Mouse (Mus musculus): ENCODE measurements around the gene Cacna1g. TPM values are rescaled to one million over a fixed set of nuclear protein-coding genes. Genes with fewer than 3 reads are reported as not detected.
A peak's percentile ranks its signal among the peaks of the same experiment; 100 is the strongest.
"Not testable (repeated sequence)": the region's sequence is repeated elsewhere in the genome, so short reads cannot be mapped to it uniquely, and the experiment has no call there.

The Cacna1g gene
- total and polyA plus RNA-seq, 3 experiments: 0.61 to 3.5 (median 0.69) TPM

DNA sequence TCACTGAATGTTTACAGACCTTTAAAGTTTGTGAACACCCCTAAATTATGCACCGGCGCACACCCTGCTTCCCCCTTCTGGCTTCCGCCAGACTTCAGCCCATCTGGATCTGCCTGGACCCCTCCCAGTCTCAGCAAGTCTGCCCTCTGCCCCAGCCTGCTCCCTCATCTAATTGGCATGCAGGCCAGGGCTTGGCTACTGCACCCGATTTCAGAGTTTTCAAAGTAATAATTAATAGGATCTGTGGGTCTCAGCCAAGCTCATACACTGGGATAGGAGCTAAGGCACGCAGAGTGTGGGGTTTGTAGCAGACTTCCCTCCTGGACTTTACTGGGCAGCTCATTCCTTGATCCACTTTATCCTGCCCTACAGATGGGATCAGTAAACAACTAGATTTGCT lies 69.8 kb downstream of the Cacna1g start:
- peak; percentile 14 for DNase-seq

DNA sequence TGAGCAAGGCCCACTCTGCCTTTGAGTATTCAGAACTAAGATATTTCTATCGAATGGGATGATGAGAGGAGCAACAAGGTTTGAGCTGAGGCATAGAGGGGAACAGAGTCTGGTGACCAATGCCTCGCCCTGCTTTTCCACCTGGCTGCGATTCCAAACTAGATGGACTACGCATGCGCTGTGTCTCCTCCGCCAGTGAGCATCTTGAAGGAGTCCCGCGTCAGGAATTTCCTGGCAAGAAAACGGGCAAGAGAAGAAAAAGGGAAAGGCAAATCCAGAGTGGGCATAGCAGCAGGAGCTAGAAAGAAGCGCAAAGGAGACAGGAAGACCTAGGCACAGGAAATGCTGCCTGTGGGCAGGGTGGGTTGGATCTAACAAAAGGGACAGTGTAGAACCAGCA lies 70.2 kb downstream of the Cacna1g start:
- DNase-seq: no peak

DNA sequence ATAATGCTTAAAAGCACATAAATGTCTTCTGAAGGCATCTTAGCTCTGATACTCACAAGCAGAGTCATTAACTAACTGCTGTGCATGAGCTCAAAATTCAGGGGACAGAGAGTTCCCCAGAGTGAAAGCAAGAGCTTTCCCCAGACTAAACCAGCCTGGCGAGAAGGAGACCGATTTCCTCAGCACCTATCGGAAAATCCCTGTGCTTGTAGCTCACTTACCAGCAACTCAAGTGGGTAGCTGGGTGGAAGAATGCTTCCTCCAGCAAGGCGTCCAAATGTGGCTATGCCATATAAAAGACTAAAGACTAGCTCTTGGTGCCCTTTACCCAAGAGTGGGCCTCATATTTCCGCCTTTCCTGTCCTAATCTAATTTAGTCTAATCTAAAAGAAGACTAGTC lies 71.3 kb downstream of the Cacna1g start:
- no peak for DNase-seq

DNA sequence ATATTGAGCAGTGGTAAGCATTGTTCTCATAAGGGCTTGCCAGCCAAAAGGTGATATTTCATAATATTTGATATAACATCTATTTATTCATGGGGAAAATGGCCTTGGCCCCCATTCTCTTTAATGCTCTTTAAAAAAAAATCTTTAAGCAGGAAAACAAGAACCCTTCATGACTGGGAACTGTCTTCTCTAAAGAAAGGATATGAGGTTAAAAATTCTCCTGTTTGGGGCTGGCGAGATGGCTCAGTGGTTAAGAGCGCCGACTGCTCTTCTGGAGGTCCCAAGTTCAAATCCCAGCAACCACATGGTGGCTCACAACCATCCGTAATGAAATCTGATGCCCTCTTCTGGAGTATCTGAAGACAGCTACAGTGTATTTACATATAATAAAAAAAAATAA lies 72.0 kb downstream of the Cacna1g start:
- DNase-seq: not testable (repeated sequence)

DNA sequence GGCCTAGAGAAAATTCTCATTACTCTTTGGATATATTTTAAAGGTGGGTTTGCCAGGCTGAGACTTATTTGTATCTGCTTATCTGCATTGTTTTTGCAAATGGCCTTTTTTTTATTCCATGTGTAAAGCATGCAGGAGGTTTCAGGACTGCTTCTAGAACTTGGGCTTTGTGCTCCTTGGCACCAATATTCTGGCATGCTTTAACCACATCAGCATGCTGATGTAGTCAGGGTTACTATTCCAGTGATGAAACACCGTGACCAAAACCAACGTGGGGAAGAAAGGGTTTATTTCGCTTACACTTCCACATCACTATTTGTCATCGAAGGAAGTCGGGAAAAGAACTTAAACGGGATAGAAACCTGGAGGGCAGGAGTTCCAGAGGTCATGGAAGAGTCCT lies 73.0 kb downstream of the Cacna1g start:
- no peak for DNase-seq

DNA sequence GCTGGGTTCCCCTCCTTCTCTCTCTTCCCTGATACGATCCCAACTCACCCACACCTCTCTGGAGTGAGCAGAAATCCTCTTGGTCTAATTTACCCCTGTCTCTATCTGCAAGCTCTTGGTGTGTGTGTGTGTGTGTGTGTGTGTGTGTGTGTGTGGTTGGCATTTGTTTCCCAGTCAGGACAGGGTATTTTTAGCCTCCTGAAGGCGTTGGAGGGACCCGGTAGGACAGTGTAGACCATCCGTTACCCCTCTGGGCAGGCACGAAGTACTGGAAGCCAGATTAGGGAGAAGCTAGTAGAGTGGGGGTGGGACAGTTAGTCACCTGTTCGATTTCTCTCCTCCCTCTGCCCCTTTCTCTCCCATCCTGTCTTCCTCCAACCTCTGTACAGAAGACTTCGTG lies 79.9 kb downstream of the Cacna1g start:
- DNase-seq: no peak

DNA sequence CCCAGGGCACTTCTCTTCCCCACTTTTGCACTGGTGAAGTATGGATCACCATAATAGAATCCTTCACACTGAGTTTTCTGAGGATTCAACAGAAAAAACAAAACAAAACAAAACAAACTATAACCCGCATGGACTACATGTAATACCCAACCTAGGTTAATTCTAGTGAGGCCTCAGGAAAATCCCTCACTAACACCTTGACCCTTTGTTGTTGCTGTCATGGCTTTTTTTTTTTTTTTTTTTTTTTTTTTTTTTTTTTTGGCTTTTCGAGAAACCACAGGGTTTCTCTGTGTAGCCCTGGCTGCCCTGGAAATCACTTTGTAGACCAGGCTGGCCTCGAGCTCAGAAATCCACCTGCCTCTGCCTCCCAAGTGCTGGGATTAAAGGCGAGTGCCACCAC lies 80.5 kb downstream of the Cacna1g start:
- DNase-seq: not testable (repeated sequence)

DNA sequence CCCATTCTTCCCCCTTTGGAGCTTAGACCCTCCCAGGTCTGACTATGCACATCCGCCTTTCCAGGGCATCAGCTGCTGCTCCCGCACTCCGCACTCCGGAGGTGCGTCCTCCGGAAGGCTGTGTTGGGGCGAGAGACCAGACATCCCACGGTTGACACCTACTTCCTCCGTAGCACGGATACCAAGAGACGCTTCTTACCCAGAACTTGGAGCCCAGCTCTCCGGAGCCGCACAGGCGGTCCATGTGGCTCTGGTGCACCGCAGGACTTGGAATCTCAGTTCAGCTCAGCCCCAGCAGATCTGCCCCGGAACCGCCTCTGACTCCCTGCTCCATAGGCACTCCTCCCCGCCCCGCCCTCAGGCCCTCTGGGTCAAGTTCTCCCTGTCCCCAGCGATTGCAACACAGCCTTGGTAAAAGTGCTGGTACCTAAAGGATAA lies 81.3 kb downstream of the Cacna1g start, which contains the start of gene Abcc3:
Gene Abcc3, minus strand, starts transcription at position 326 of the 438 bp plus-strand sequence.
- peak; percentile 81 for DNase-seq

DNA sequence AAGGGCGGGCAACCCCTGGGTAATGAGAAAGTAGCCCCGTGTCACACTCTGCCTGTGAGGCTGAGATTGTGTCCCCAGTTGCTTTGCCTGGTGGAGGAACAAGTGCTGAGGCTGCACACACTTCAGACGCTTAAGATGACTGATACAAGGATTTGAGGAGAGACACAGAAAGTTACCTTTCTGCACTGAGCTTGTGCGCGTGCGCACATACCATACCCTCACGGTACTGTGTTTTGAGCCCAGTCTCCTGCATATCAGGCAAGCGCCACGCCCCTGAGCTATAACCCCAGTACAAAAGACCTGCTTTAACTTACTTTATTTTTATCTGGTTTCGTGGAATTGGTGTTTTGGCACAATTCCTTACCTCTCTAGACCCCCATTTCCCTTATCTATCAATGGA lies 82.3 kb downstream of the Cacna1g start:
- DNase-seq: no peak

DNA sequence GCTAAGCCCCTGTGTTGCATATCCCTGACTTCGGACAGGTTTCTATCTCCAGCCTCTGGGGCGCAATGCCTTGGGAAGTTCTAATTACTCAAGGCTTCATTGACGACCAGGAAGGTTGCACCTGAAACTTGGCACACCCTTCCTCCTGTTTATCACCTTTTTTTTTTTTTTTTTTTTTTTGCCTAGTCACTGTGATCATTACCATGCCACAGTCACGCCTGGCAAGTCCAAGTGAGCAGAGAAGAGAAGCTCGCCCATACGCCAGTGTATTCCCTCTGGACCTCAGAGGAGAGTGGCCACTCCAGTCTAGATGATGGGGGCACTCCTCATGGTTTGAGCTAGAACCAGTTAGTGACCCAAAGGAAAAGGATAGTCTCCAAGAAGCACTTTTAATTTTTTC lies 83.2 kb downstream of the Cacna1g start:
- DNase-seq: no peak

DNA sequence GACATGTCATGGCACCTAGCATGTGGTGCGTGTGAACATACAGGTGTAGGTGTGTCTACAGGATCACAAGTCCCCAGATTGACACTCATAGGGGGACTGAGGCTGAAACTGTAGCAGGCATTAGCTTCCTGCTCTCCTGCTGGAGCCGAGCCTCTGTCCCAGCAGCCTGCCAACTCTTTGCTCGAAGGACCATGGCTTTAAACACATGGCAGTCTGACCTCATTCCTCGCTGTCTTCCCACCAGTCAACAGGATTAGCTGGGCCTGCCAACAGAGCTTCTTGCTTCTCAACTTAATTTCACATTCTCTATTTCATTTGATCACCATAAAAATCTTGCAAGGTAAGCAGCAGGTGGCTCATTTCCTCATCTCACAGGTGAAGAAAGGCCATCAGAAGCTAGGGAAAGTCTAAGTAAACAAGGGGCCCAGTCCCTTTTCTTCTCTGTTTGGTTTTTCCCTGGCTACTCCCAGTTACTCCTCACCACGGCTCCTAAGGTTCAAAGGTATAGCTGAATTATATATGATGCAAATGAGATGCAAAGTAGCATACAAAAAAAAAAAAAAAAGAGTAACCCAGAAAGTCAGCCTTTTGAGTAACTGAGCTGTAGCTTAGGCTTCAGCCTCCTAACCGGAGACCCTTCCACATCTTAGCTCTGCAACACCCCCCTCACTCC lies 84.1 kb downstream of the Cacna1g start:
- no peak for DNase-seq

DNA sequence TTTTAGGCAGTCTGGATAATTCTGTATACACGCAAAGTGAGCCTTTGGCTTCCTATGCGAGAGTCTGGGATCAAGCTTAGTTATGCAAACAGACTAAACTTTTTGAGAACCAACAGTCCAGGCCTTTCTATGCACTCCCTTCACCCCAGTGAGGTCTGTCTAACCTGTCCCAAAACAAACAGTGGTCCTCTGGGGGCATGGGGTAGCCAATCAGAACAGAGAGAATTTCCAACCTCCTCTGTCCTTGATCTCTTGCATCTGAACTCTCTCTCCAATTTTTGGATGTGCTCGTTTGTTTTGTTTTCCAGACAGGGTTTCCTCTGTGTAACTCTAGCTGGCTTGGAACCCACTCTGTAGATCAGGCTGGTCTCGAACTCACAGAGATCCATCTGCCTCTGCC lies 85.0 kb downstream of the Cacna1g start:
- no peak for DNase-seq

DNA sequence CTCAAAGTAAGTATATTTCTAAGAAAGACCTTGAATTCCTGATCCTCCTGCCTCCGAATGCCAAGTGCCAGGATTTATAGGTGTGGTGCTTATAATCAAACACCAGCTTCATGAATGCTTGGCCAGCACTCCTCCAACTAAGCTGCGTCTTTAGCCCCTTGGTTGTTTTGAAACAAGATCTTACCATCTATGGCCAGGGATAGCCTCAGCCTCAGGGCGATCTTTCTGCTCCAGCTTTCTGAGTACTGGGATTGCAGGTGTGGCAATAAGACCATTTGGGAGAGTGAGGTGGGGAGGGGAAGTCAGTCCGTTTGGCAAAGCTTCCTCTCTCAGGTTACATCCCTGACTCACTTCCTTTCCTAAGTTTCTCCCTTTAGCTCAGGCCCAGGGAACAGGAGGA lies 86.2 kb downstream of the Cacna1g start:
- no peak for DNase-seq

DNA sequence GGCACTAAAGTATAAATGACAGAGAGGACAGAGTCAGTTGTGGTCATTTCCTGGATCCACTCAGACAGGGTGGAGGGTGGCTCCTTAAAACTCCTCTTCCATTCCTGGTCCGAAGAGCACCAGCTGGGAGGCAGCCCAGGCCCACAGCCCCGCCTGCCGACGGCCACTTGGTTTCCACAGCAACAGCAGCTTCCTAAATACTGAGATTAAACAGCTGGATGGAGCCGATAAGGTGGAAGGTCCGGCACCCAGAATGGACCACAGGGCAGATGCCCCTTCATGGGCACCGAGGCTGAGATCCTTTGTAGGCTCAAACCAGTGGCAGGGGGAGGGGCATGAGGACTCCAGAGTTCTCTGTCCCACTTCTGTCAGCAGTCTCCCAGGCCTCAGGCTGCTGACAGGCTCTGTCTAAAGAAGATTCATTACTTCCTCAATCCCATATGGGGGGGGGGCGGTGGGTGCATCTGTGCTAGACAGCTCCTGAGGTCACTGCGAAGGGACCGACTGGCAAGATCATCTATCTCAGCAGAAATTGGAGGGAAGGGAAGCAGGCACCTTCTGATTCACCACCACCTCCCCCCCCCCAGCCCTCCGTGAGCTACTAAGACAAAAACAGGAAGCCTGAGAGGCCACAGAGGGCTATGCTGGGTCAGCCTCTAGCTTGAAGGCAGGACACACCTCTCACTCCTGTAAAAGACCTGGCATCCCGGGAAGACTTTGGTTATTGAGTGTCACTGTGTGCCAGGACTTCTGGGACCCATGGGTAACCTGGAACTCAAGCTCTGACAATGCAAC lies 87.8 kb downstream of the Cacna1g start:
- peak; percentile 57 for DNase-seq

DNA sequence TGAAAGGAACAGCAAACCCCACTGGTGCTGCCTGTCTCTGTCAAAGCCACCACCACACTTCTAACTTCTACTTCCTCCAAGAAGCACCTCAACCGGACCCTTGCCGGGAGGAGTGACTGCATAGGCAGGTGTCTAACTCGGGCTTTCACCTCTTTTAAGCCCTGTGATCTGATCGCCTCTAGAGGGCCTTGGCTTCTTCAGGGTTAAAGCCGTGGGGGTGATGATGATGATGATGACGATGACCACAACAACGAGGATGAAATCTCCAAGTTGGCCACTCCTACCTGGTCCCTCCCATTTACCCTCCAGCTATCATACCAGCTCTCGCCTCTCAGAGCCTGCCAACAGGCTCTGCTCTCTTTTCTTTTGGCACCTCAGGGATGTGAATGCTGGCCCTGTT lies 94.3 kb downstream of the Cacna1g start:
- no peak for DNase-seq

DNA sequence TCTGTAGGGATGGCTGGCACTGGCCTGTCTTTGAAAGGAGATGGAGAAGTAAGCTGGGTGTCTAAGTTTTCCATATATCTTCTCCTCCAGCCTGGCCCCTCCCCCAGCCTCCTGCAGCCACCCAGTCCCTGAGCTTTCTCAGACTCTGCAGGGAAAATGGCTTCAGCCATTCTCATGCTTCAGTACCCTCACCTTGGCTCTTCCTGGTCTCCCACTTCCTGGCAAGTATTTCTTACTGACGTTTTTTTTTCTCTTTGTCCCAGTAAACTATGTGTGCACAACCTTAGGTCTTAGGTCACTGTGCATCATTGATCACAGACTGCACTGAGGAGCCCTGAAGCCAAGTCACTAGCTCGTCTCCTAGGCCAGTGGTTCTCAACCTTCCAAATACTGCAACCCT lies 94.9 kb downstream of the Cacna1g start:
- no peak for DNase-seq

DNA sequence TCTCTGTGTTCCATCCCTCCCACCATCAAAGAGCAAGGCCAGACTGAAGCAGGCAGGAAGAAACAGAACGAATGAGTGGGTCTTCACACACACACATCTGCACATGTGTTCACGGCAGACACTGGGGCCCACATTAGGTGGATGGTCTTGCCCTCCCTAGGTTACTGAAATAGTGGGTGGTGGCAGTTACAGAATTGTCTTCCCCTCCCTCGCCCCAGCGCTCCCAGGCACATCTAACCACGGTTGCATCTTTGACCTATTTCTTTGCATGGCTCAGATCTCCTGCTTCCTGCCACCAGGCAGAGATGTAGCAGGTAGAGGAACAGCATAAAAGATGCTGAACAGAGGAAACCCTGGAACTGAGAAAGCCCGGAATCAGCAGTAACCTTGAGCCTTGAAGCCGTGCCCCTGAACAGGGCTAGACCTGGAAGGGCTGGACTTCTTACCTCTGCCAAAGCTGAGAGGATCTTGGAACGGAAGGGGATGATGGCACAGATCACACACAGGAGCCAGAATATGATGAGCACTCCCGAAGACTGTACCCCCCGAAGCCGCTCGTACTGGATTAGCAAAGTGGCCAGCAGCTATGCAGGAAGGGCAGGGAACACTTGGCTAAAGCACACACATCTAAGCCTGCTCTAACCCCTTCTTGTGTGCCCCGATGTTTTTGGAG lies 99.6 kb downstream of the Cacna1g start:
- no peak for DNase-seq

DNA sequence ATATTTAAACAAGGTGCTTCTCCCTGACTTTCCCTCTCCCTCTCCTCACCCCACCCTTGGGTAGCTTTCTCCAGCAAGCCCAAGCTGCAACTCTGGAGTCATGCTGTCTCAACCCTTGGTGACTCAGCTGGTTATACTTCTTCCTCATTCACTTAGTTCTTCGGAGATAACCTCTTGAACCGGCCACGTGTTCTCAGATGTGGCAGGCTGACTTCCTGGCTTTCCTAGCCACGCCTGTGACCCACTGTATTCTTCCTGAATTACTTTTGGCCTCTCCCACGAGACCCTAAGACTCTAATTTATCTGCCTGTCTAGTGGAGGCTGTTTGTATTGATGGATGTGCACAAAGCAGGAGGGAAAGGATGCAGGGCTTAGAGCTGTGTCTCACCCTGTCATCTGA lies 103.2 kb downstream of the Cacna1g start:
- peak; percentile 30 for DNase-seq

DNA sequence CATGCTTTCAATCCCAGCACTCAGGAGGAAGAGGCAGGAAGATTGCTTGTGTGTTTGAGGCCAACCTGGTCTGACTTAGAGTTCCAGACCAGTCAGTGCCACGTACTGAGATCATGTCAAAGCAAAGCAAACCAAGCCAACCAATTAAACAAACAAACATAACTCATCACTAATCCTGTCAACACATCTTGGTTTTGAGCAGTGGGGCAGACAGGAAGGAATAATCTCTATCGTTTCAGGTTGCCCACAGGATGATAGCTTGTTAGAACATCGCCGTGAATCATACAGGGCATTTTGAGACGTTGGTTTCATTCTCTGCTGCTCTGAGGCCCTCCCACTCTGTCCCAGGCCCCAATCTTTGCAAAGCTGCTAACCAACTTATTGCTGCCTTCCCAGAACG lies 104.0 kb downstream of the Cacna1g start:
- DNase-seq: no peak

DNA sequence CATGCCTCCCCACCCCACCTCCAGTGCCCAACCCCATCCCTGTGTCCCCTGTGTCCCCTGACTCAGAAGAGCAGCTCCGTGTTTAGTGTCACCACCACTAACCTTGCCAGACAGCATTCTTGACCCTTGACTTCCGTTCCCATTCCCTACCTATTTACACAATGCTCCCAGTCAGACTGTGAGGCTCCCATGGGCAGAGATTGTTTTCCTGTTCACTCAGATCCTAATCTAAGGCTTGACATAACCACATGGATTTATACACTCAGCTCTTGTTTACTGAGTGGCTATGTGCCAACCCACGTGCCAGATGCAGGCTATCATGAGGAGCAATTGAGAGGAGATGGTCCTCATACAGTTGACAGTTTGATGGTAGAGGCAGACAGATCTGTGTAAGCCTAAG lies 108.7 kb downstream of the Cacna1g start:
- no peak for DNase-seq

DNA sequence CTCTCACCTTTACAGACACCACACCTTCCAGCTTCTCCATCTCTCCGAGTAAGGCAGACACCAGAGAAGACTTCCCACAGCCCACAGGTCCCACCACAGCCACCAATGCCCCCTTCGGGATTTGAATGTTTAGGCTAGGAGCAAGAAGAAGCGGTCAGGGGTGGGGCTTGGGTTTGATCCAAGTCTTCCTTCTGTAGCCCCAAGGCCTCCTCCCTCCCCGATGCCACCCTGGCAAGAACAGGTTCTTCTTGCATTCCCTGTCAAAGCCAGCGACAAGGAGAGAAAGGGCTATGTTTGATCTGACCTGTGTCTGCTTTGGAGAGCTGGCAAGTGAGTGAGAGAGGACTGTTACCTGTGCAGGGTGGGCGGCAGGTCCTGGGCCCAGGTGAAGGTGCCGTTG lies 110.3 kb downstream of the Cacna1g start:
- DNase-seq: no peak

DNA sequence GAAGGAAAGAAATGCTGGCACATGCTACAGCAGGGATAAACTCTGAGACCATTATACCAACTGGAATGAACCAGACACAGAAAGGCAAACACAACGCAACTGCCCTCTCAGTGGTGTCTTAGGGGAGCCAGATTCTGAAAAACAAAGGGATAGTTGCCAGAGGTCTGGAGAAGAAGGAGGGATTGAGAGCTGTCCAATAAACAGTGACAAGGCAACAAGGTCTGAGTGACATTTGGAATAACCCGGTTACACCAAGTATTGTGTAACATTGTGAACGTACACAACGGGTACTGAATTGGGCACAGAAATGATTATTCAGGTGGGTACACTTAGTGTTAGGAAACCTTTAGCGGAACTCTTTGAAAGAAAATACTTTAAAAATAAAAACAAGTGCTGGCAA lies 111.9 kb downstream of the Cacna1g start:
- no peak for DNase-seq
